Mouse (Mus musculus) skeletal muscle tissue, adult 2 months (tissue): Measurements from ENCODE around the gene Cpne5.
A peak's percentile ranks its signal among the peaks of the same experiment; 100 is the strongest.
"Not testable (repeated sequence)": the region's sequence is repeated elsewhere in the genome, so short reads cannot be mapped to it uniquely, and the experiment has no call there.

ENCODE experiments used
- DNase-seq: peaks from one replicate; pipeline ENCODE4 v3.0.0-alpha.2; 2012; ENCODE audit warnings: low read depth, low spot score

Gene Cpne5

GRCm38 (mm10) chr17:29141577-29141976 lies 96.4 kb downstream of the Cpne5 start:
- no peak for DNase-seq

GRCm38 (mm10) chr17:29137906-29138305 lies 100.1 kb downstream of the Cpne5 start:
- peak; percentile 47 for DNase-seq

GRCm38 (mm10) chr17:29136236-29136635 lies 101.7 kb downstream of the Cpne5 start:
- peak; percentile 92 for DNase-seq

- DNase-seq, result no peak
These were observed 102.9 kb downstream of the Cpne5 start for GRCm38 (mm10) chr17:29135066-29135465.

GRCm38 (mm10) chr17:29129341-29129740 lies 108.6 kb downstream of the Cpne5 start:
- DNase-seq, result no peak

- no peak for DNase-seq
These were observed 111.4 kb downstream of the Cpne5 start for GRCm38 (mm10) chr17:29126561-29126960.

GRCm38 (mm10) chr17:29123578-29124174 lies 114.3 kb downstream of the Cpne5 start:
- no peak for DNase-seq

- no peak for DNase-seq
These were observed 115.2 kb downstream of the Cpne5 start for GRCm38 (mm10) chr17:29122817-29123216.

GRCm38 (mm10) chr17:29120666-29121065 lies 117.3 kb downstream of the Cpne5 start:
- DNase-seq, result no peak

GRCm38 (mm10) chr17:29118057-29118456 lies 119.9 kb downstream of the Cpne5 start:
- DNase-seq, result no peak

- no peak for DNase-seq
These were observed 120.8 kb downstream of the Cpne5 start for GRCm38 (mm10) chr17:29117006-29117648.

GRCm38 (mm10) chr17:29116023-29116422 lies 121.9 kb downstream of the Cpne5 start:
- DNase-seq, result no peak

GRCm38 (mm10) chr17:29113591-29114352 lies 124.2 kb downstream of the Cpne5 start, which contains the start of gene Rab44:
TSS of gene Rab44 (plus strand) at chr17:29114145.
- DNase-seq, result no peak

- DNase-seq, result no peak
These were observed 126.6 kb downstream of the Cpne5 start for GRCm38 (mm10) chr17:29111332-29111731.

GRCm38 (mm10) chr17:29110356-29110755 lies 127.6 kb downstream of the Cpne5 start:
- DNase-seq, result not testable (repeated sequence)
